Mouse (Mus musculus) spleen, postnatal 10 days (tissue): Measurements from ENCODE around the gene Card11.
A peak's percentile ranks its signal among the peaks of the same experiment; 100 is the strongest.

Experiments
- DNase-seq, 2 experiments: peaks; one replicate each; pipeline ENCODE4 v3.0.0; 2021 to 2022; ENCODE audit warnings: low spot score in 2 of 2

The Card11 gene

DNA sequence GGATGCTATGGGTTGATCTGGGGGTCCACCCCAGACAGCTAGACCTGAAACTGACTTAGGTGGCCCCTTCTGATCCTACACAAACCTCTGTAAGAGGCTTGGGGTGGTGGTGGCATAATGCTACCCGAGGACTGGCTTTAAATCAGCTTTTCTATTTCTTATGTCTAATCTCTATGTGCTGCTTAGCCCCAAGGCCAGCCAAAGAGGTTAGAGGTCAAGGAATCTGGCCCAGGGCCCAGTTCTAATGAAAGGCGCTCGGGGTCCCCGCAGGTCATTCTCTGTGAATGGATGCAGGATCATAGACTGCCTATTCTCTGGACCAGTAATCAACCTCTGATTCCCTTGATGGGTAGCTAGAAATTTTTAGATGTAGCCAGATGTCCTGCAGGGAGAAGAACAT is 145.7 kb downstream of the Card11 start:
- no peak for DNase-seq

DNA sequence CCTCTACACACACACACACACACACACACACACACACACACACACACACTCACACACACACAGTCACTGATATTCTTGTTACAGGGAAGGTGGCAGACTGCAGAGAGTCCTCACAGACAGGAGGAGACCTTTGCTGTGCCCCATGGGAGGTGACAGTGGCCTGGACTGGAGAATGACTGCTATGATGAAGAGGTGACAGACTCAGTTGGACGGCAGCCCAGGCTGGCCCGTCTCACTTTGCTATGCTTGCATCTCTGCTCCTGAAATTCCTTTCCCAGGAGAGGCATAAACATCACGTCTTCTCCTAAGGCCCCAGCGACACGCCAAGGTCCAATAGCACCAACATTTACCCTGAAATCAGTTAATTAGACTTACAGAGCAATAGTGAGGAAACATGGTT is 146.7 kb downstream of the Card11 start:
- DNase-seq: no peak

DNA sequence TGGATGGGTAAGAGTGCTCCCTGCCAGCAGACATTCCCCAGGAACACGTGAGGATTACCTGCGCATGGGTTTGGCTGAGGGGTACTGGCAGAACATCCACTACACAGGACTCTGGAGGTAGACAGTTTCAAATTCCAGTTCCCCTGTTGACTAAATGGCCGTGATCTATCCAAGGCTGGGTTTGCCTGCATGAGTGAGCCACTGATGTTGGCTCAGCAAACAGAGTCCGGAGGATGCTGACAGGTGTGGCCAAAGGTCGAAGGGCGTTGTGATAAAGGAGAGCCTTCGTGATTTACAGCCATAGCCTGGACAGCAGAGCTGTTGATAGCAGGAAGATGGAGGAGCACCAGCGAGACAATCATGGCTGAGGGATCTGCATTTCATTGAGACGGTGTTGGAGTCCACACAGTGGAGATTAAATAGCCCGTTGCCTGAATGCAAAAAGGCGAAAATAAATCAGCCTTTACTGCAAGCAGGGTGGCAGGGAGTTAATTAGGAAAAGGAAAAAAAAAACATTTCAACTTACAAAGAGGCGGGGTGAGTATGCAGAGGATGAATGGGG is 147.9 kb downstream of the Card11 start:
- DNase-seq: no peak

DNA sequence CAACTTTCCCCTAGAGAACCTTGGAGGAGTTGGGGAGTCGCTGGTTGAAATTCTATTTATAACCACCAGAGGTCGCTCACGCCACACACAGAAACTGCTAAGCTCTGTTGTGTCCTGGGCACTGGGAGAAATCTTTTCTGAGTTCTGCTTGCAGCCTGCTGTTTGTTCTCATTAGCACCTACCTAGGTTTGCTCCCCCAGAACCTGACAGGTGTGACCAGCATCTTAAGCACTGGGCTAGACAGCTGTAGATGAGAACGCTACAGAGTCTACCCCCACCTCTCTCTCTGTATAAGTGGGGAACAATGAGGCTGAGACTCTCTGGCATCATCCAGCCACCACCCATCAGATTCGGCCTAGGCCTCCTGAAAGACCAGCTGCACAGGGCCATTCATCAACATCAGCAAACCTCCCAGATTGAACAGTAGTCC is 153.1 kb downstream of the Card11 start:
- peak in 1 of 2 experiments; percentile 53 for DNase-seq

DNA sequence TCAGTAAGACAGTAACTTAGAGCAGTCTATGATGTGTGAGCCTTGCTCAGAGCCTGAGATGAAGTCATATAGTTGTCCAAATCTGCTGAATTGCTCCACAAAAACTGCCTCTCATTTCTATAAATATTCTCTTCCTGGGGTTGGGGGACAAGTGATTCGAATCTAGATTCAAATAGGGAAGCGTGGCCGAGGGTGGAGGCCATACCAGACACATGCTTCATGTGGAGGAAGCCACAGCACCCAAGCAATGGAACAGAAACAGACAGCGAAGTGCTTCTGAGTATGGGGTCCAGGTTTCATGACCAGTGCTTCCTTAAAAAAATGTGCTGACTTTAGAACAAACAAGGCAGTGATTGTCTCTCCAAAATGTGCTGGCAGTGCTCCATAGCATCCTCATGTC is 158.4 kb downstream of the Card11 start:
- DNase-seq: no peak

DNA sequence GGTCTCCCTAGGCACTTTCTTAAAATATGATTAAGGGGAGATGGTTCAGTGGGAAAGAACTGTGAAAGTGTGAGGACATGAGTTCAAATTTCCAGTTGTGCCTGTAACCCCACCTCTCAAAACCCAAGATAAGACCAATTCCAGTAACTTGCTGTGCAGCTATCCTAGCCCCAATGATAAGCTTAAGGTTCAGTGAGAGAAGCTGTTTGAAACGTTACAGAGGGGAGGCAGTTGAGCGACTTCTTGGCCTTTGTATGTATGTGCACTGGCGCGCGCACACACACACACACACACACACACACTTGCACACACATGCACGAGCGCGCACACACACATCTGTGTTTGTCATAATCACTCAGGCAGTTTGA is 169.3 kb downstream of the Card11 start:
- no peak for DNase-seq

DNA sequence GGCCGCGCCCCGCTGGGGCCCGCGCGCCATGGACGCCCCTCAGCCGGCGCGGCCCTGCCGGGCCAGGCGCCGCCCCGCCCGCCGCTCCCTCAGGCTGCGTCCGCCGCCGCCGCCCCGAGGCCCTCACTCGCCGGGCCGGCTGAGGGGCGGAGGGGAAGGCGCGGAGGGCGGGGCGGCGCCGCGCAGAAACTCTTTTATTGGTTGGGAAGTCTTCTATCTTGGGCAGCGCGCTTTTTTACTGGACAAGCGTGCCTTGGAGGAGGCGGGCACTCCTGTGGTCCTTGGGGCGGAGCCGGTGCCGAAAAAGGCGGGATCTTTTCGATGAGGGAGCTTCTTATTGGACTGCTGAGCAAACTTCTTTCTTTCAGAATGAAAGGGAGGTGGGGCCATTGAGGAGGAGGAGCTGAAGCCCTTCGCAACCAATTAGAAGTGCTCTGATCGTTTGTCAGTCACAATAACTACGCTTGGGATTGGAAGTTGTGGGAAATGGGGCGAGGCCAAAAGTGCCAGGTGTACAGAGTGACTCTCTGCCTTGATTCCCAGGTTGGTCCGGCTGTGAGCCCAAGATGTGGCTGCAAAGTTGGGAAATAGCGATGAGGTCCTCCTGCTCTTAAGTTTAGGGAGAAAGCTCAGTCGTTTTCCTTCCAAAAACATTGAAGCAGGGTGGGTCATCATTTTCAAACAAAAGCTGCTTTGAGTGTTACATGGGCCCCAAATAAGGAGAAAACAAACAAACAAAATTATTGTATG is 169.9 kb downstream of the Card11 start, which contains the start of gene Gna12:
TSS of gene Gna12 (minus strand) at position 118 of the 750 bp plus-strand sequence.
- DNase-seq: peak; percentile 91 to 97

DNA sequence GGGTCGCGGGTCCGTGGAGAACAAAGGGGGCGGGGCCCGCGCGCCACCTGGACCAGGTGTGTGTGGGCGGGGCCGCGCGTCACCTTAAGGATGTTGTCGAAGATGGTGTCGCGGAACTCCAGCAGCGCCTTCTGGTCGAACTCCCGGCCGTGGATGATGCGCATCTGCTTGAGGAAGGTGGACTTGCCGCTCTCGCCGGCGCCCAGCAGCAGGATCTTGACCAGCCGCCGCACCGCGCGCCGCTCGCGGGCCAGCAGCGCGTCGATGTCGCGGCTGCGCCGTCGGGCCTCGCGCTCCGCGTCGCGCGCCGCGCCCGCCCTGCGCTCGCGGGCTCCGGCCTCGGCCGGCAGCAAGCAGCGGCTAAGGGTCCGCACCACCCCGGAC is 170.5 kb downstream of the Card11 start:
- peak in 1 of 2 experiments; percentile 67 for DNase-seq

DNA sequence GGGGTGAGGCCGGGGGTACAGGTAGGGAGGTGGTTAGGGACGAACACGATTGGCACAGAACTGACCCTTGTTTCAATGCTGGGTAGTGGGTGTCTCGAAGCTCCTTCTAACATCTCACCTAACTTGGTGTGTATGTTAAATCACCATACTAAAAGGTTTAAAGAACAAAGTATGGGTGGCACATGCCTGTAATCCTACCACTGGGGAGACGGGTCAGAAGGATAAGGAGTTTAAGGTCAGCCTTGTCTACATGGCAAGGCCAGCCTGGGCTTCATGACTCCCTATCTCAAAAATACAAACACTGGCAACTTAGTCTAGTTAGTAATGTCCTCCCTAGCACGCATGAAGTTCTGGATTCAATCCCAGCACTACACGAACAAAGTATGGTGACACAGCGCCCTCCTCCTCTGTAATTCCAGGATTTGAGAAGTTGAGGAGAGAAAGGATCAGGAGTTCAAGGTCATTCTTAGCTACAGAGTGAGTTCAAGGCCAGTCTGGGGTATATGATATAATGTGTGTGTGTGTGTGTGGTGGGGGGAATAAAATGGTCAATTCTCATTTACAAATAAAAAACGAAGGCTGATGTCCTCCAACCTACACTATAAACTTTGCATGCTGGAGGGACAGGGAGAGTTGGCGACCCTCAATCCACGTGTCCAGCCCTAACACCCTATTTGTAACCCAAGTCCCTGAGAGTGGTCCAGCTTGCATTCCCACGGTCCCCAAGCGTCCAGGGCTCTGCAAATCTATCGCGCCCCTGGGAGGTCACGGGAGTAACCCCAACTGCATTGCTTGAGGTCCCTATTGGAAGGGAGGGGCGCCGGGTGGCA is 171.1 kb downstream of the Card11 start:
- no peak for DNase-seq

DNA sequence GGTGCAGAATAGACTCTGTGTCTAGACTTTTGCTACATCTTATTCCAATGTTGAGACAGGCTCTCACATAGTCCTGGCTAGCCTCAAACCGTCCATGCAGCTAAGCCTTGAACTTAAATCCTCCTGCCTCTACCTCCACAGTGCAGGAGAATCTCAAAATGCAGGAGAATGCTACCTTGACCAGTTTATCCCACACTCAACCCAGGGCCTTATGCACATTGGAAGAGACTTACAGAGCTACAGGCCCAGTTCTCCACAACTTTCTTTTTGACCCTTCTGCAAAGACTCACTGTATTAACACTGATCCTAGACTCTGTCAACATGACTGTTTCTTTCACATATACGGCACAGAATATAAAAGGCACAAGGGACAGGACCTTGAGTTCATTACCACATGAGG is 172.0 kb downstream of the Card11 start:
- no peak for DNase-seq

DNA sequence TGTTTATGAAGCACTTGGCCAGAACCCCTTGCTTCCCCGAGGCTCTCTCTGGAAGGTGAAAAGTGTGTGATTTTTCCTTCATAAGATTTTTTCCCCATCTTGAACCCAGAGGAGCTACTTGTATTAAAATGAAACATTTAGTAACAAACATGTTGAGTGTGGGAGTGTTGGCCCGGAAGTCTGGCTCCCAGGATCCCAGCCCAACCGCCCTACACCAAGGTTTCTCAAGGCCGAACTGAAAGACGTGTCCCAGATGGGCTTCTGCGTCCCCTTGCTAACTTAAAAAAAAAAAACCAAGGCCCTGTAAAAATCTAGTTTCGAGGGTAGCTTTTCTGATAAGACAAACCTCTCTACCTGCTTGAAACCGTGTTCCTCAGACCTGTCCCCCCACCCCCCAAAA is 172.5 kb downstream of the Card11 start:
- DNase-seq: no peak

DNA sequence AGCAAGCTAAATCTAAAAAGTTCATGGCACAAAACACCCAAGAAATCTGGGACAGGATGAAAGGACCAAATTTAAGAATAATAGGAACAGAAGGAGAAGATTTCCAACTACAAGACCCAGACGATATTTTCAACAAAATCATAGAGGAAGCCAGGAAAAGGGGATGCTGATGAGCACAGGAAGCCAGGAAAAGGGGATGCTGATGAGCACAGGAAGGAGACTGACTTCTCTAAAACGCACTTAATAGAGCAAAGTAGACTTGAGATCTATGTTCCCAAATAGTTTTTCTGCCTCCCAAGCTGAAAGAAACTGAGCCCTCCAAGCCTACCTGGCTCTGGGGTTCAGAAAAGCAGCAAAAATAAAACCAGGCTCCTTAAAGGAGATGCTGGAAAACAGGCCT is 173.0 kb downstream of the Card11 start:
- DNase-seq: no peak

DNA sequence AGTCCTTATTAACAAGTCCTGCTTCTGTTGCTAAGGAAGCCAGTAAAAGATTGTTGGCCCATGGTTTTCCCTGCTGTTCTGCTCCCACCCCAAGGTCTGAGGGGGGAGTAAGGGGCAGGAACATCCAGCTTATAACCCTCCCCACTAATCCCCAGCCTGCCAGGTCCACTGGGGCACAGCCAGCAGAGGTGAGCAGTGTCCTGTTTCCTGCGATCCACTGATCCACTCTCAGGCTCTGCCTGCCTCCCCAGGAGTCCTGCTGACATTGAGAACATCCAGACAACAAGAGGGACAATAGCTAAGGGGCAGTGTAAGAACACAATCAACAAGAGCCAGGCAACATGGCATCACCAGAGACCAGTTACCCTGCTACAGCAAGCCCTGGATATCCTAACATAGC is 173.6 kb downstream of the Card11 start:
- DNase-seq: no peak

DNA sequence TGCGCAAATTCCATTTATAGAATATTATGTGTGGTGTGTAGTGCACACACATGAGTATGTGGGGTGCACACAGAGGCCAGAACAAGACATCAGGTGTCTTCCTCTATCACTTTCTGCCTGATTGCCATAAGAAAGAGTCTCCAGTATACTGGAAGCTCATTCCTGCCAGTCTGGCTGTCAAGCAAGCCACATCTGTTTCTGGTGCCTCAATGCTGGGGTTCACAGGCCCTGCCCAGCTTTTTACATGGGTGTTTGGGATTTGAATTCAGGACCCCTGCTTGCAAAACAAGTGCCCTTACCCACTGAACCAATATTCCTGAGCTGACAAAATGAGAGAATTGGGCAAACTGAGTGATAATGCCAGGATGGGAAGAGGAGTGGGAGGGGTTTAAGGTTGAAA is 174.3 kb downstream of the Card11 start:
- DNase-seq: no peak

DNA sequence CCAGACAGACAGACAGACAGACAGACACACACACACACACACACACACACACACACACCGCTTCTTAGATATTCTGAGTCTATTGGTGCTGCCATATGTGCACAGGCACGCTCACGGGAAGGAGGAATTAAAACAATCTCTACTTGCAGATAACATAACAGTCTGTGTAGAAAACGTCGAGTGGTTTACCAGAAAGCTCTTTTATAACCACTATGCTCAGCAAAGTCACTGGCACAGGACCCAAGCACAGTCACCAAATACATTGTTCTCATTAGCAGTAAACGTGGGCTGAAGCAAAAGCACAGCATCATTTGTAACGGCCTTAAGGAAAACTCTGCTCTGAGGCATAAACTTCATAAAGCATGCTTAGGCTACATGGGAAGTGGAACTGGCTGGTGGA is 176.3 kb downstream of the Card11 start:
- no peak for DNase-seq

DNA sequence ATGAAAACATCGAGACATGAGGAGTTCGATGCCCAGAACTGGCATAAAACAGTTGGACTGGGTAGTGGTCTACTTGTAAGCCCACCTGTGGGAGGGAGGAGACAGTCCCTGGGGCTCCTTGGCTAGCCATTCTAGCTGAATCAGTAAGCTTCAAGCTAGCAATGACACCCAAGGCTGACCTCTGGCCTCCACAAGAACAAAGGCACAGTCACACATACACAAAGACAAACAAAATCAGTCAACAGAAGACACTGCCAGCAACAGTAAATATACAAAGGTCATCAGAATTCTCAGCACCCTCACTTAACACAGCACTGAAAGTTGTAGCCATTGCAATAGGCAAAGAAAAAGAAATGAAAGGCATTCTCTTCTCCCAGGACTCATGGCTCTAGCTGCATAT is 177.0 kb downstream of the Card11 start:
- DNase-seq: no peak
